Mouse (Mus musculus) left cerebral cortex, adult 2 months (tissue): ENCODE results near the gene Rpl23a. TPM values are rescaled to one million over a fixed set of nuclear protein-coding genes. Genes with fewer than 3 reads are reported as not detected.

ENCODE experiments used
- DNase-seq, 2 experiments: peaks; one replicate each; pipeline ENCODE4 v3.0.0; 2021 to 2022; ENCODE audit warnings: low spot score in 2 of 2, mixed read lengths in 1 of 2; ENCODE audit errors: extremely low spot score in 1 of 2
- H3K27ac ChIP-seq: fragments of 200-600 bp; 2 replicates; pipeline ENCODE4 v1.8.1; 2022
- H3K4me3 ChIP-seq: fragments of 200-600 bp; 2 replicates; pipeline ENCODE4 v1.8.1; 2022
- CTCF ChIP-seq: fragments of 200-600 bp; IDR thresholded peaks from 2 replicates; pipeline ENCODE4 v1.8.1; 2022; ENCODE audit warnings: antibody characterized with exemption, mild to moderate bottlenecking, moderate library complexity
- intact Hi-C: fragments of 180-260 bp; cut with DNase I; formaldehyde crosslinking; loops from one replicate; pipeline ENCODE4 v1.15.1; 2025
- total RNA-seq, 2 experiments: library from RNA; stranded (reverse); gene quantifications; 2 replicates each; pipeline ENCODE4 v1.2.3; 2021

The Rpl23a gene
- total RNA-seq, 2 experiments from 2014 or later = 647 to 724 TPM

DNA sequence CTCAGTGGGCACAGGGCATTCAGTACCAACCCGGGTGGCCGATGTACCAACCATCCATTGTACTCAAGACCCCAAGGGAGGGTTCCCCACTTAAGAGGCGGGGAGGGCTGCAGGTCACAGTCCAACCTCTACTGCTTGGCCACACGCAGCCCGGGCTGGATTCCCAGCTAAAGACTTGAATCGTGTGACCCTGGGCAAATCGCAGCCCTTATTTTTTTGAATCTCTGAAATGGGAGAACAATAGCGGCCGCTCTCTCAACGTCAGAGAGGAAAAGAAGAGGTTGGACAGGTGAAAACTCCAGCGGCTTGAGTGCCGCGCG lies 18.8 kb downstream of the Rpl23a start:
- intact Hi-C loops = loop anchor here (5.0 kb wide), 1 partner anchor 67 kb away; no protein-coding TSS in a partner anchor
- peak overlapping the region; percentile 80 for H3K27ac ChIP-seq
- TF ChIP-seq CTCF = no peak
- peak overlapping the region; percentile 74 for H3K4me3 ChIP-seq
- no peak for DNase-seq

DNA sequence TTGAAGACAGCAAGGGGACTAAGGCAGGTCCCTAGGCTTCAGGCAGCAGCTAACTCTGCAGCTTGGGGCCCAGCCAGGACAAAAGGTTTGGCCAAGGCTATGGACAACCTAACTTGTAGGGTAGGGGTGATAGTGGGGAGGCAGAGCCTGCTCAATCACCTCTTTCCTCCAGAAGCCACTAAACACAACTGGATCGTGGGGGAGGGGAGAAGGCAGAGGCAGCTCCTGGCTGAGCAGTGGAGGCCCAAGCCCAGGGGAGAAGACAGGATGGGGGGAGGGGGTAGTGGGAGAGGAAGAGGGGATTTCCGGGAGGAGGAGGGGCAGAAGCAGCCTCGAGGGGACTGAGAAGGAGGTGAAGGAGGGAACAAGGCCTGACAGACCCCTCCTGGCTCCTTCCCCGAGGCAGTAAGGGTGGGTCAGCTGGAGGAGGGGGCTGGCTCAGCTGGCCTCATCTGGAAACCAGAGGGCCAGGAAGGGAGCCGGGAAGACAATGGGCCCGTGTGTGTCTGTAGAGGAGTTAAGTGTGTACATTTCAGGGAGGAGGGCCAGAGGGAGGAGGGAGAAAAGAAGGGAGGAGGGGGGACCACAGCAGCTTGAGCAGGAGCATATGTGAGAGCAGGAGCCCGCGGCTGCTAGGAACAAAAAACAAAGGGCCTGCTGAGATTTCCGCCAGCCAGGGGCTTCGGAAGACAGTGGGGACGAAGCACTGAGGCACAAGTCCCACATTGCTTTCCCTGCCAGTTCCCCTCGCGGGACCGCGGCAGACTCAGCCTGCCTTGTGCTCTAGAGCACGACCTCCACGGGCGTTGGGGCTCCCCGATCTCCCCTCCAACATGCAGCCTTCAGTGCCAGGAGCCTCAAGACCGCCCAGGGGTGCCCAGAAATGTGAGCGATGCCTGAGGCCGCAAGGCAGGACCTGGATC lies 19.4 kb downstream of the Rpl23a start:
- no peak for DNase-seq
- intact Hi-C loops = loop anchor here (5.0 kb wide), 1 partner anchor 67 kb away; no protein-coding TSS in a partner anchor
- TF ChIP-seq CTCF = no peak
- Histone ChIP-seq H3K27ac (peak overlapping the region; percentile 80), H3K4me3 (peak overlapping the region; percentile 74)

DNA sequence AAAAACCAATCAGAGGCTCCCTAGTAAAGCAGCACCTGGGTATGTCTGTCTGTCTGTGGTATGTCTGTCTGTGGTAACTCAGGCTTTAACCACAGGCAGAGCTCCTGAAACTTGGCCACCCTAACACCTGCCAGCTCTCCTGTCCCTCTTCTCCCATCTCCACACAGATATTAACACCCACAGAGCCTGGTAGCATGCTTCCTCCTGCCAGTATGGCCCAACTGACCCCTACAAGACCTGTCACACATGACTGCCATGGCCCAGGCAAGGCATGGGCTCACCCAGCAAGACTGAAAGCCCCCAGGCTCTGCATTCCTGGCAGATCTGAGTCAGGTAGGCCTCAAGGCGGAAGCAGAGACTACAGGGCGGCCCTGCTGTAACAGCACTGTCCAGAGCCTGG lies 20.3 kb downstream of the Rpl23a start:
- TF ChIP-seq CTCF = no peak
- intact Hi-C loops = loop anchor here (5.0 kb wide), 1 partner anchor 66 kb away; no protein-coding TSS in a partner anchor
- Histone ChIP-seq H3K27ac (peak overlapping the region; percentile 80; the same call in 1 of the 2 replicates), H3K4me3 (no peak overlapping the region)
- DNase-seq = no peak

DNA sequence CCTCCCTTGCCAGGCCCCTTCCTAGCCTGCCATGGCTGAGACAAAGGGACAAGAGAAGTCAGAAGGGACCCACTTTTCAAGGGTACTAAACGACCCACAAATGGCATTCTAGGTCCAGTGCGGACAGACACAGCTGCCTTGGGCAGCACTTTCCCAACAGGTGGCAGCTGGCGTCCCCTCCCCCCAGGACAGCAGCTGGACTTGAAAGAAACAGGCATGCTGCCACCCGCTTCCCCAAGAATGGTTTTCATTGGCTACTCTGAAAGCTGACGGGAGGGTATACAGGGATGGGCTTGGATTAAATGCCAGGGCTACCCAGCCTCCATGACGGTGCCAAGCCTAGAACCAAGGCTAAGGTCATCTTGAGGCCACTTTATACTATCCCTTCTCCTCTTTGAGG lies 20.9 kb downstream of the Rpl23a start:
- DNase-seq = no peak
- H3K27ac ChIP-seq = no peak overlapping the region
- intact Hi-C loops = loop anchor here (5.0 kb wide), 1 partner anchor 65 kb away; no protein-coding TSS in a partner anchor
- H3K4me3 ChIP-seq = no peak overlapping the region
- TF ChIP-seq CTCF = no peak

DNA sequence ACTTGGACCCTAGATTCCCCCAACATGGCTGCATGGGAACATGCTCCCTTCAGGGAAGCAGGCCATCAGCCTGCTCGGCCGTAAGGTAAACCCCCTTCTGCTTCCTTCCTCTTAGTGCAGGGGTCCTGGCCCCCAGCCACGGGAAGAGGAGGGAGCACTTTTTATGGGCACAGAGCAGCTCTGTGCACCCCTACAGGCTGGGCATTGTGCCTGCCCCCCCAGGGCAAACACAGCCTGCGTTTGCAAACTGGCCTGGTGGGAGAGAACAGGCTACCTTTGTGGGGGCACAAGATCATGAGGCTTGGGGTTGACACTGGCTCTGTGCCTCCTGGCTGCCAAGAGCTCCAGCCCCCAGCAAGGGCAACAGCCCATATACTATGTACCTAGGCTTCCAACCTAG lies 21.4 kb downstream of the Rpl23a start:
- Histone ChIP-seq H3K27ac (no peak overlapping the region), H3K4me3 (no peak overlapping the region)
- intact Hi-C loops = loop anchor here (5.0 kb wide), 1 partner anchor 65 kb away; no protein-coding TSS in a partner anchor
- no peak for TF ChIP-seq CTCF
- DNase-seq = no peak

DNA sequence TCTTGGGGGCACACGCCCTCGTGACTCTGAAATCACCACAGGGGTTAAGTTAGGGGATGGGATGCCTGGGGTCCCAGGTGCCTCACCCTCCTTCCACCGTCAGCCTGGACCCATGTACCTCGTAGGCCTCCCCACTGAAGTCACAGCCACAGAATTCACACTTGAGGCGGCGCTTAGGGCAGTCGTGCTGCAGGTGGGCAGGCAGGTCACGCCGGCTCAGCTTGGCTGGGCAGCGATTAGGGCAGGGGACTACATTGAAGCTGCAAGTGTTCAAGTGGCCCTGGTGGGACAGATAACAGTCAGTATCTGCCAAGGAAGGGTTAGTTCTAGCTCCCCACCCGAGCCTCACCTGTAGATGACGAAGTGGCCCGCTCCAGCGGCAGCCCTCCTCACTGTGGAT lies 22.2 kb downstream of the Rpl23a start:
- no peak overlapping the region for H3K27ac ChIP-seq
- intact Hi-C loops = loop anchor here (5.0 kb wide), 1 partner anchor 64 kb away; no protein-coding TSS in a partner anchor
- TF ChIP-seq CTCF = no peak
- no peak for DNase-seq
- H3K4me3 ChIP-seq = no peak overlapping the region

DNA sequence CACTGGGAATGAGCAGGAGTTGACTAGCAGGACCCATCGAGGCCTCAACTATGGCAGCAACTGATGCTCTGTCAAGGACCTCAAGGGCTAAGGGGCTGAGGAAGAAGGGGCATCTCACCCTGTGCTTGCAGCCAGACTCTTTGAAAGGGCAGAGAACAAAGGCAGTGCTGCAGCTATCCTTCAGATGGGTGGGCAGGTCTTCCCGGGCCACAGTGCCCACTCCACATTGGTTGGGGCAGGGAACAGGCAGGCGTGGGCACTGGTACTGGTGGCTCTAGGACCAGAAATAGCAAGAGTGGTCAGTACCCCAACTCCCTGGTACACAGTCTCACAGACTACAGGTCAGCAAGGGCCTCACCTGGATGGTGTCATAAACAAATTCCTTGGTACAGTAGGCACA lies 22.7 kb downstream of the Rpl23a start:
- H3K27ac ChIP-seq = no peak overlapping the region
- no peak for DNase-seq
- H3K4me3 ChIP-seq = no peak overlapping the region
- no peak for TF ChIP-seq CTCF
- intact Hi-C loops = loop anchor here (5.0 kb wide), 1 partner anchor 63 kb away; no protein-coding TSS in a partner anchor

DNA sequence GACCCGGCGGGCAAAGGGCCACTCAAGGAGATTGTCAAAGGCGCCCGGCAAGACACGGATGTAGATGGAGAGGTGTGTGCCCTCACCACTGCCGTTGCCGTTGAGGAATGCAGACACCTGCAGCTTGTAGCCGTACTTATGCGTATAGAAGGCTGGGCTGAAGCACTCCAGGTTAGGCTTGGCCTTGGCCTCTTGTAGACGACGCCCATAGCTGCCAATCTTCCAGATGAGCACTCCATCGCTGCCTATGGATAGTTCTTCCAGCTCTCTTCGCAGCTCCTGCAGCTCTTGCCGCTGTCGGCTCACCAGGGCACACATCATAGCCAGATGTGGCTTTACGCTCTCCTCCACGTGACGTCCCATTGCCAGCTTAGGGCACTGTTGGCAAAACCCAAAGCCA lies 23.2 kb downstream of the Rpl23a start:
- Histone ChIP-seq H3K4me3 (no peak overlapping the region), H3K27ac (no peak overlapping the region)
- no peak for DNase-seq
- TF ChIP-seq CTCF = no peak
- intact Hi-C loops = loop anchor here (5.0 kb wide), 1 partner anchor 63 kb away; no protein-coding TSS in a partner anchor

DNA sequence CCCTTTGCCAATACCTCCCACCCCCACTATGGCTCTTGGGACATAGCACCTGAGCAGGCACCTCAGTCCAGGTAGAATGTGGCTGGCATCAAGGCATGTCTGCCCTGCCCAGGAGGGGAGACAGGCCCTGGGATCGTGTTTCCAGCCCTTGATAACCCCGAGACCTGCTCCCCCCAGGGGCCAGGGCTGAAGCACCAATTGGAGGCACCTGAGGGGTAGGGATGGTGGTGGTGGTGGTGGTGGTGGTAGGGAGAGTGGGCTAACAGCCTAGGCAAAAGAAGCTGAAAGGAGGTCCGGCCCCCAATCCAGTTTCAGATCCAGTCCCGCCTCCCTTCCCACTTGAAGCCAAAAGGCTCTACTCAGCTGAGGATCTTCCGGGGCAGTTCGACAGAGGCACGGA lies 23.8 kb downstream of the Rpl23a start:
- no peak for DNase-seq
- TF ChIP-seq CTCF = no peak
- intact Hi-C loops = loop anchor here (2.0 kb wide), 1 partner anchor 17 kb away; the partner anchor contains the start of genes Nek8 and Tlcd1
- no peak overlapping the region for H3K27ac ChIP-seq
- H3K4me3 ChIP-seq = no peak overlapping the region

DNA sequence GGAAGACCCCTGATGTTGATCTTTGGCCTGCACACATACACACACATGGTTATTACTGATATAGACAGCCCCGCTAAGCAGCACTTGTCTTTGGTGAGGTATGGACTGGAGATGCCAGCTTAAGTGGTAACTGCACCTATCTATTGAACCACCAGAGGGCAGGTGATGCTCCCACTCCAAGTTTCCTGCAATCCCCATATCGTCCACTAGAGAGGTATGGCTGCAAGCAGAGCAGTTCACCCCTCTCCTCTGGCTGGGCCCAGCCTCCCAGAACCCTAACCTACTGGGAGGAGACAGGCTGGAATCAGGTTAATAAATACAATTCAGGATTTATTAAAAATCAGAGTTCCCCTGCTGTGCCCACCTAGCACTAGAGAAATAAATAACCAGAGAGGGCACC lies 24.3 kb downstream of the Rpl23a start:
- H3K4me3 ChIP-seq = no peak overlapping the region
- intact Hi-C loops = loop anchor here (2.0 kb wide), 1 partner anchor 18 kb away; the partner anchor contains the start of genes Nek8 and Tlcd1
- peak; percentile 99 for TF ChIP-seq CTCF
- DNase-seq = peak; percentile 65 to 79
- no peak overlapping the region for H3K27ac ChIP-seq

DNA sequence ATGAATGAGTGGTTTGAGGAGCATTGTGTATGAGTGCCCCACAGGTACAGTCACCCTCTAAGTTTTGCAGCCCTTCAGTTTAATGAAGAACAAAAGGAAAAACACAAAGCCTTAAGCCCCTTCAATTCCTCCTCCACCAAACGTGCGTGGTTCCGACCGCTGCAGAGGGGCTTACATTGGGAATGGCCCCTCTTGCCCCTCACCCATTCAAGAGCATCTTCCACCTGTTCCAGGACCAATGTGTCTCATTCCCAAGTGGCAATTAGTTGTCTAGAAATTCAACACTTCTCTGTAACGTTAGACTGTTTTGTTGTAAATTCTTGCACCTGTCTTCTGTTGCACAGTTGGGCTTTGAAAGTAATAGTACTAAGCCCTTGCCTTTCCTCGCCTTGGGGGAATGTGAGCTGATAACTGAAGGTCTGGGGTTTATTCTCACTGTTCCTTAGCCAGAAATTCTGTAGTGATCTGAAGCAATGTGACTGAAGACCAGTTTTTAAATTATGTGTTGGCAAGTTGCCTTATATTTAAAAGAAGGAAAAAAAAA lies 27.2 kb downstream of the Rpl23a start:
- H3K4me3 ChIP-seq = no peak overlapping the region
- no peak overlapping the region for H3K27ac ChIP-seq
- DNase-seq = no peak
- no peak for TF ChIP-seq CTCF
- intact Hi-C loops = no loop called here

DNA sequence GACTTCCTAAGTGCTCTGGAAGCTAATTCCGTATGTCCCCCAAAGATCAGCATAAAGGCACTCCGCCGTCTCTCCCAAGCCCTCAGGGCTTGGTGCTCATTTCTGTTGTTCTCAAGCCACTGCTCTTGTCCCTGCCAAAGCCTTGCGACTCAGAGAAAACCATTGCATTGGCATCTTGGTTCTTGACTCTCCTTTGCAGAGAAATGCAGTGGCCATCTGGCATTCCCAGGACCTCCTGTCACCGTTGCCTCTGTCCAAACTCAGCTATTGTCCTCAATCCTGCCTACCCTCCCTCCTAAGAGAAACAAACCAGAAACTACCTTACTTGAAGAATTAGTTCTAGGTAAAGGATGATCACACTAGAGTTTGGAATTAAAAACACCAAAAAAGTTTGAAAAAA lies 27.7 kb downstream of the Rpl23a start:
- intact Hi-C loops = no loop called here
- Histone ChIP-seq H3K27ac (no peak overlapping the region), H3K4me3 (no peak overlapping the region)
- TF ChIP-seq CTCF = no peak
- DNase-seq = no peak
